Mouse (Mus musculus) C2C12 (cell line): Measurements from ENCODE around the gene Csad.

Experiments used
- CTCF ChIP-seq: IDR thresholded peaks from one replicate; pipeline ENCODE4 v1.5.1; 2011; ENCODE audit not compliant: control insufficient read depth, insufficient read depth, insufficient read length
- MAX ChIP-seq: IDR thresholded peaks from one replicate; pipeline ENCODE4 v1.6.1; 2011; ENCODE audit warnings: mild to moderate bottlenecking, control low read depth
- MYOG ChIP-seq: IDR thresholded peaks from one replicate; pipeline ENCODE4 v1.6.1; 2011; ENCODE audit not compliant: control insufficient read depth, insufficient read length; ENCODE audit errors: extremely low read depth

- no peak for TF ChIP-seq CTCF
- no peak for TF ChIP-seq MAX
- no peak for TF ChIP-seq MYOG
Measured at GRCm38 (mm10) chr15:102248812-102249191, 44.3 kb upstream of the Csad start.
